ENCODE assay signal across 22 mouse cellular contexts in genomic region chr4:140855151-140855550, GRCm38 (mm10). TPM values are rescaled to one million over a fixed set of nuclear protein-coding genes. Genes with fewer than 3 reads are reported as not detected.
A peak's percentile ranks its signal among the peaks of the same experiment; 100 is the strongest.
DNase-seq lines count a peak whose midpoint lies in the region; ATAC-seq lines count a peak whose summit lies in the region.
"Had no signal": no experiment of that assay in that cellular context is flagged by ENCODE, and none has a peak within 500 bp of the region (broad histone marks: within the 10 kb centered on the region; RNA-seq: fewer than 3 reads in every experiment).

No protein-coding gene starts in this region.

- H3K36me3 ChIP-seq in kidney, embryonic 14.5 days (ENCODE audit: control insufficient read depth, insufficient read depth, low read length): no peaks in the 10 kb centered on the region
- no peaks in the 10 kb centered on the region for H3K36me3 ChIP-seq in liver, embryonic 11.5 days (ENCODE audit: control insufficient read depth, insufficient read depth, low read length)
- H3K36me3 ChIP-seq: neural tube, embryonic 12.5 days had no signal

- no peak for DNase-seq in kidney, postnatal 4 days
- DNase-seq in A20 (ENCODE audit: low read depth, low spot score): peak; percentile 59
- DNase-seq in c-Kit-negative CD71-positive TER-119-positive erythroid progenitor cells, embryonic 14.5 days (ENCODE audit: low read depth, low spot score): peak; percentile 78
- no peak for DNase-seq in liver, embryonic 11.5 days (ENCODE audit: low spot score)
- DNase-seq in right cerebral cortex, postnatal 4 days: no peak
- no peak for DNase-seq in thymus, postnatal 10 days (ENCODE audit: low spot score in 2 of 2)
- DNase-seq: adrenal gland, postnatal 36 days; cerebellum, adult 18-20 months; embryo, embryonic 11 days; gastrocnemius, postnatal 36 days; left cerebral cortex, postnatal 4 days; lung, postnatal 10 days; retina, postnatal 1 day; thymus, postnatal 14 days had no signal

- H3K27me3 ChIP-seq in kidney, embryonic 14.5 days (ENCODE audit: control insufficient read depth, insufficient read depth, low read length): no peaks in the 10 kb centered on the region
- H3K27me3 ChIP-seq in liver, embryonic 11.5 days (replicated peaks; ENCODE audit: control insufficient read depth, insufficient read depth, low read length): 0 out of 2 replicates have a peak, but pooled peaks cover 2% of the 10 kb centered on the region

- H3K4me2 ChIP-seq in kidney, embryonic 14.5 days (replicated peaks; ENCODE audit: low read depth, low read length): no peak overlapping the region
- H3K4me2 ChIP-seq in liver, embryonic 11.5 days: peak overlapping the region; percentile 55
- H3K4me2 ChIP-seq: hindbrain, embryonic 14.5 days; neural tube, embryonic 12.5 days had no signal

- H3K27ac ChIP-seq in kidney, embryonic 14.5 days (ENCODE audit: low read depth, low read length): no peak overlapping the region
- H3K27ac ChIP-seq in liver, embryonic 11.5 days (ENCODE audit: low read depth, low read length): peak overlapping the region; percentile 94
- H3K27ac ChIP-seq: hindbrain, embryonic 14.5 days; kidney, postnatal 0 days; neural tube, embryonic 12.5 days had no signal

- 0 out of 2 replicates have a peak, but pooled peaks have one; percentile 22 for ATAC-seq in kidney, embryonic 14.5 days (ENCODE audit: low FRiP score, low TSS enrichment)
- ATAC-seq in liver, embryonic 11.5 days (replicated peaks; ENCODE audit: low FRiP score): peak; percentile 88
- ATAC-seq in granulocyte monocyte progenitor cell, adult 5-6 weeks (replicated peaks; ENCODE audit: poor library complexity, severe bottlenecking): no peak
- ATAC-seq: midbrain, embryonic 16.5 days had no signal

- H3K4me1 ChIP-seq in kidney, embryonic 14.5 days (ENCODE audit: control insufficient read depth, insufficient read depth, low read length): peaks cover 9% of the 10 kb centered on the region; the same call in 1 of the 2 replicates
- peaks cover 28% of the 10 kb centered on the region for H3K4me1 ChIP-seq in liver, embryonic 11.5 days (replicated peaks; ENCODE audit: control insufficient read depth, insufficient read depth, low read length)
- H3K4me1 ChIP-seq: neural tube, embryonic 12.5 days had no signal

- 90% methylated on average over 10 of the region's 10 CpGs for WGBS in kidney, embryonic 14.5 days
- 65% methylated on average over 9 of the region's 10 CpGs for WGBS in liver, embryonic 11.5 days

- no peaks in the 10 kb centered on the region for H3K9me3 ChIP-seq in kidney, embryonic 14.5 days (ENCODE audit: control insufficient read depth, low read length)
- H3K9me3 ChIP-seq in liver, embryonic 11.5 days (ENCODE audit: control insufficient read depth, low read length): no peaks in the 10 kb centered on the region
- H3K9me3 ChIP-seq: neural tube, embryonic 12.5 days had no signal

- H3K9ac ChIP-seq in kidney, embryonic 14.5 days (ENCODE audit: low read depth, low read length): no peak overlapping the region
- no peak overlapping the region; the same call in 1 of the 2 replicates for H3K9ac ChIP-seq in liver, embryonic 11.5 days (ENCODE audit: low read depth, low read length)
- H3K9ac ChIP-seq: hindbrain, embryonic 14.5 days; neural tube, embryonic 12.5 days had no signal

- H3K4me3 ChIP-seq in kidney, embryonic 14.5 days (ENCODE audit: low read length): no peak overlapping the region
- no peak overlapping the region for H3K4me3 ChIP-seq in liver, embryonic 11.5 days (ENCODE audit: low read depth, low read length)
- H3K4me3 ChIP-seq: neural tube, embryonic 12.5 days had no signal

RNA-seq across cellular contexts. Expression of gene Padi1, which starts 9.6 kb away (rescaled TPM):
- 0.09 and 0.39 TPM in 2 replicates for polyA plus RNA-seq in kidney, embryonic 14.5 days (2014; fragmentation: Nextera tagmentation; extraction: Ambion mirVana)
- 0.06 and 0.11 TPM in 2 replicates for polyA plus RNA-seq in liver, embryonic 11.5 days (2014; fragmentation: Nextera tagmentation; extraction: Ambion mirVana)
- total RNA-seq in granulocyte monocyte progenitor cell, adult 5-6 weeks (2014; fragmentation: Nextera tagmentation): not detected in 2 replicates
- total RNA-seq in granulocyte monocyte progenitor cell, adult 5-6 weeks (2017): not detected in 2 replicates
- total RNA-seq: adrenal gland, postnatal 36 days; layer of hippocampus, postnatal 10 days had no signal
- polyA plus RNA-seq: heart, postnatal 0 days; hindbrain, embryonic 14.5 days had no signal

RNA-seq across cellular contexts. Expression of gene Padi3, which starts 44.7 kb away (rescaled TPM):
- polyA plus RNA-seq in kidney, embryonic 14.5 days (2014; fragmentation: Nextera tagmentation; extraction: Ambion mirVana): 0.08 and 0.21 TPM in 2 replicates
- 0.56 and 0.96 TPM in 2 replicates for polyA plus RNA-seq in liver, embryonic 11.5 days (2014; fragmentation: Nextera tagmentation; extraction: Ambion mirVana)
- total RNA-seq in granulocyte monocyte progenitor cell, adult 5-6 weeks (2014; fragmentation: Nextera tagmentation): 0.19 and 0.21 TPM in 2 replicates
- 0.04 TPM in 1 of 2 replicates, not detected in the other for total RNA-seq in granulocyte monocyte progenitor cell, adult 5-6 weeks (2017)
- total RNA-seq: adrenal gland, postnatal 36 days; left cerebral cortex, postnatal 4 days had no signal
- polyA plus RNA-seq: hindbrain, embryonic 14.5 days; midbrain, embryonic 16.5 days; neural tube, embryonic 12.5 days had no signal

RNA-seq across cellular contexts. Expression of gene Padi2, which starts 51.0 kb away (rescaled TPM):
- polyA plus RNA-seq in kidney, embryonic 14.5 days (2014; fragmentation: Nextera tagmentation; extraction: Ambion mirVana): 13.9 and 22.6 TPM in 2 replicates
- 2.4 and 2.8 TPM in 2 replicates for polyA plus RNA-seq in liver, embryonic 11.5 days (2014; fragmentation: Nextera tagmentation; extraction: Ambion mirVana)
- 13.1 TPM in 2 replicates for total RNA-seq in granulocyte monocyte progenitor cell, adult 5-6 weeks (2014; fragmentation: Nextera tagmentation)
- 4.0 and 6.6 TPM in 2 replicates for total RNA-seq in granulocyte monocyte progenitor cell, adult 5-6 weeks (2017)

Comparison
In these comparisons a context has a peak if more than half of its experiments do, and no peak if none do; other contexts are left out.
1. DNase-seq: peak in A20 (single experiment) and c-Kit-negative CD71-positive TER-119-positive erythroid progenitor cells, embryonic 14.5 days (single experiment); none in kidney, postnatal 4 days (0 of 2), liver, embryonic 11.5 days (single experiment), right cerebral cortex, postnatal 4 days (single experiment) and thymus, postnatal 10 days (0 of 2).